Mouse (Mus musculus) kidney, postnatal 0 days (tissue): ENCODE data around the gene Klhl30. TPM values are rescaled to one million over a fixed set of nuclear protein-coding genes. Genes with fewer than 3 reads are reported as not detected.

Experiments
- ATAC-seq: fragments of 200-750 bp; cut with Nextera tagmentation; replicated peaks from 2 replicates; pipeline ENCODE4 v1.8.0; 2017; ENCODE audit warnings: low read depth, moderate number of reproducible peaks, moderate TSS enrichment, moderate library complexity; ENCODE audit not compliant: low FRiP score
- DNase-seq: peaks from one replicate; pipeline ENCODE4 v3.0.0-alpha.2; 2016; ENCODE audit warnings: low spot score
- H3K27ac ChIP-seq: fragments of 300-500 bp; sonication (generic); 2 replicates; pipeline ENCODE4 v1.5.1; 2014; ENCODE audit warnings: mild to moderate bottlenecking
- H3K27me3 ChIP-seq: fragments of 300-500 bp; sonication (generic); 2 replicates; pipeline ENCODE4 v1.6.1; 2014; ENCODE audit warnings: low read length, mixed read lengths; ENCODE audit not compliant: insufficient read depth
- H3K36me3 ChIP-seq: fragments of 300-500 bp; sonication (generic); 2 replicates; pipeline ENCODE4 v1.6.1; 2014; ENCODE audit warnings: low read length, mixed read lengths; ENCODE audit not compliant: insufficient read depth
- H3K4me1 ChIP-seq: fragments of 300-500 bp; sonication (generic); replicated peaks from 2 replicates; pipeline ENCODE4 v1.6.1; 2014; ENCODE audit warnings: antibody characterized with exemption, low read length, mixed read lengths; ENCODE audit not compliant: insufficient read depth
- H3K4me2 ChIP-seq: fragments of 300-500 bp; sonication (generic); 2 replicates; pipeline ENCODE4 v1.6.1; 2014; ENCODE audit warnings: mild to moderate bottlenecking, low read length, moderate library complexity, mixed read lengths
- H3K4me3 ChIP-seq: fragments of 300-500 bp; sonication (generic); replicated peaks from 2 replicates; pipeline ENCODE4 v1.5.1; 2014; ENCODE audit warnings: low read depth, low read length
- H3K9ac ChIP-seq: fragments of 300-500 bp; sonication (generic); 2 replicates; pipeline ENCODE4 v1.6.1; 2014; ENCODE audit warnings: low read depth, low read length
- H3K9me3 ChIP-seq: fragments of 300-500 bp; sonication (generic); replicated peaks from 2 replicates; pipeline ENCODE4 v1.6.1; 2016; ENCODE audit warnings: low read length, inconsistent platforms, mixed read lengths
- CTCF ChIP-seq: IDR thresholded peaks from 2 replicates; pipeline ENCODE4 v1.5.1; 2016; ENCODE audit warnings: antibody characterized with exemption, low read depth, mild to moderate bottlenecking, moderate library complexity
- WGBS: fragments of 180-500 bp; shearing (Covaris S2); extraction: QIAGEN DNeasy Blood & Tissue Kit; methylation state at CpG from one replicate; pipeline ENCODE4 v1.1.7; 2014; 5-methylcytosine and 5-hydroxymethylcytosine counted together
- polyA plus RNA-seq: library from polyadenylated mRNA; unstranded; fragments of >200 nt; fragmentation: Nextera tagmentation; extraction: Ambion mirVana; gene quantifications from 2 replicates; pipeline ENCODE4 v1.2.1, GENCODE M21; 2015

The Klhl30 gene
- polyA plus RNA-seq, 1 experiment from 2014 or later: 0.39 TPM

- ATAC-seq (no peak), DNase-seq (no peak)
- Histone ChIP-seq H3K4me2 (no peak overlapping the region), H3K9me3 (no peaks in the 10 kb centered on the region), H3K4me3 (no peak overlapping the region), H3K36me3 (peaks cover 26% of the 10 kb centered on the region), H3K4me1 (no peaks in the 10 kb centered on the region), H3K9ac (no peak overlapping the region), H3K27me3 (no peaks in the 10 kb centered on the region), H3K27ac (no peak overlapping the region)
- no peak for TF ChIP-seq CTCF
- WGBS: 95% methylated on average over 5 of the region's 5 CpGs
Observed at GRCm38 (mm10) chr1:91390369-91390768, 39.6 kb downstream of the Klhl30 start.

- under 1% methylated on average over 12 of the region's 12 CpGs for WGBS
- Histone ChIP-seq H3K36me3 (no peaks in the 10 kb centered on the region; the same call in 1 of the 2 replicates), H3K27ac (peak overlapping the region; percentile 90), H3K4me1 (peaks cover 14% of the 10 kb centered on the region; the same call in 1 of the 2 replicates), H3K9me3 (no peaks in the 10 kb centered on the region), H3K4me3 (peak overlapping the region; percentile 89), H3K4me2 (peak overlapping the region; percentile 89), H3K27me3 (no peaks in the 10 kb centered on the region), H3K9ac (peak overlapping the region; percentile 93)
- no peak for TF ChIP-seq CTCF
- ATAC-seq: no peak; the same call in 1 of the 2 replicates
- peak; percentile 36 for DNase-seq
Observed at GRCm38 (mm10) chr1:91397927-91398259, 47.1 kb downstream of the Klhl30 start.

GRCm38 (mm10) chr1:91398260-91399062 is 47.6 kb downstream of the Klhl30 start, which contains the start of gene Ilkap:
TSS of gene Ilkap (minus strand) at chr1:91398815.
- H3K4me1 ChIP-seq: peaks cover 14% of the 10 kb centered on the region; the same call in 1 of the 2 replicates
- H3K9me3 ChIP-seq: no peaks in the 10 kb centered on the region
- WGBS: under 1% methylated on average over 77 of the region's 91 CpGs
- no peaks in the 10 kb centered on the region for H3K36me3 ChIP-seq
- peak within 1 kb of the TSS; percentile 89 for H3K4me2 ChIP-seq
- no peaks in the 10 kb centered on the region for H3K27me3 ChIP-seq
- no peak for TF ChIP-seq CTCF
- ATAC-seq (peak; percentile 97), DNase-seq (peak; percentile 90)
- H3K9ac ChIP-seq: peak within 1 kb of the TSS; percentile 93
- peak within 1 kb of the TSS; percentile 89 for H3K4me3 ChIP-seq
- H3K27ac ChIP-seq: peak within 1 kb of the TSS; percentile 90

GRCm38 (mm10) chr1:91404976-91405375 is 54.2 kb downstream of the Klhl30 start:
- H3K4me3 ChIP-seq: no peak overlapping the region
- no peaks in the 10 kb centered on the region for H3K9me3 ChIP-seq
- ATAC-seq: no peak
- no peak overlapping the region for H3K9ac ChIP-seq
- no peak overlapping the region for H3K4me2 ChIP-seq
- DNase-seq: no peak
- WGBS: 27% methylated on average over 1 of the region's 1 CpGs
- no peak overlapping the region for H3K27ac ChIP-seq
- H3K27me3 ChIP-seq: no peaks in the 10 kb centered on the region
- H3K36me3 ChIP-seq: no peaks in the 10 kb centered on the region
- no peaks in the 10 kb centered on the region for H3K4me1 ChIP-seq
- TF ChIP-seq CTCF: no peak

- H3K27ac ChIP-seq: no peak overlapping the region
- no peaks in the 10 kb centered on the region for H3K27me3 ChIP-seq
- no peak overlapping the region for H3K4me3 ChIP-seq
- H3K9ac ChIP-seq: no peak overlapping the region
- H3K4me2 ChIP-seq: no peak overlapping the region
- H3K4me1 ChIP-seq: no peaks in the 10 kb centered on the region
- WGBS: 57% methylated on average over 23 of the region's 23 CpGs
- ATAC-seq: peak; percentile 34; the same call in 1 of the 2 replicates
- DNase-seq: no peak
- no peaks in the 10 kb centered on the region for H3K36me3 ChIP-seq
- no peak for TF ChIP-seq CTCF
- no peaks in the 10 kb centered on the region for H3K9me3 ChIP-seq
Observed at GRCm38 (mm10) chr1:91405406-91406169, 54.8 kb downstream of the Klhl30 start.

- DNase-seq (no peak), ATAC-seq (no peak)
- H3K36me3 ChIP-seq: no peaks in the 10 kb centered on the region
- no peak for TF ChIP-seq CTCF
- H3K27ac ChIP-seq: no peak overlapping the region
- peaks cover 11% of the 10 kb centered on the region; the same call in 1 of the 2 replicates for H3K4me1 ChIP-seq
- WGBS: 75% methylated on average over 4 of the region's 4 CpGs
- H3K4me2 ChIP-seq: no peak overlapping the region
- no peak overlapping the region for H3K9ac ChIP-seq
- H3K4me3 ChIP-seq: no peak overlapping the region
- no peaks in the 10 kb centered on the region for H3K27me3 ChIP-seq
- no peaks in the 10 kb centered on the region for H3K9me3 ChIP-seq
Observed at GRCm38 (mm10) chr1:91407819-91408218, 57.0 kb downstream of the Klhl30 start.
